Mouse (Mus musculus) mature B cell (primary cell): Measurements from ENCODE around the gene Hsd3b7.

Experiments used
- in situ Hi-C: fragments of 300-500 bp; cut with MboI; formaldehyde crosslinking; loops from 2 replicates; pipeline ENCODE4 v1.14.3; 2019

Gene Hsd3b7

GRCm38 (mm10) chr7:127800435-127801009 is at the start of gene Hsd3b7:
Gene Hsd3b7 (plus strand): TSS chr7:127800604.
- in situ Hi-C loops: no loop called here

GRCm38 (mm10) chr7:127751619-127752018 is 48.8 kb upstream of the Hsd3b7 start:
- in situ Hi-C loops: no loop called here

- in situ Hi-C loops: no loop called here
These were observed 48.3 kb upstream of the Hsd3b7 start for GRCm38 (mm10) chr7:127752069-127752468.

GRCm38 (mm10) chr7:127753158-127753557 is 47.2 kb upstream of the Hsd3b7 start:
- in situ Hi-C loops: no loop called here

GRCm38 (mm10) chr7:127753741-127754140 is 46.7 kb upstream of the Hsd3b7 start:
- in situ Hi-C loops: no loop called here

- in situ Hi-C loops: no loop called here
These were observed 40.7 kb upstream of the Hsd3b7 start for GRCm38 (mm10) chr7:127759716-127760115.

GRCm38 (mm10) chr7:127760478-127760877 is 39.9 kb upstream of the Hsd3b7 start:
- in situ Hi-C loops: no loop called here

GRCm38 (mm10) chr7:127761026-127761425 is 39.4 kb upstream of the Hsd3b7 start:
- in situ Hi-C loops: no loop called here

GRCm38 (mm10) chr7:127763642-127764041 is 36.8 kb upstream of the Hsd3b7 start:
- in situ Hi-C loops: no loop called here

- in situ Hi-C loops: no loop called here
These were observed 34.6 kb upstream of the Hsd3b7 start for GRCm38 (mm10) chr7:127765756-127766155.

- in situ Hi-C loops: no loop called here
These were observed 33.4 kb upstream of the Hsd3b7 start for GRCm38 (mm10) chr7:127766851-127767609.

GRCm38 (mm10) chr7:127767671-127768345 is 32.6 kb upstream of the Hsd3b7 start:
- in situ Hi-C loops: no loop called here

- in situ Hi-C loops: no loop called here
These were observed 31.9 kb upstream of the Hsd3b7 start for GRCm38 (mm10) chr7:127768346-127768996.

- in situ Hi-C loops: no loop called here
These were observed 31.3 kb upstream of the Hsd3b7 start for GRCm38 (mm10) chr7:127768997-127769593.

- in situ Hi-C loops: no loop called here
These were observed 30.8 kb upstream of the Hsd3b7 start, which contains the start of gene Orai3 for GRCm38 (mm10) chr7:127769651-127770038. Gene Orai3 (plus strand): TSS chr7:127769815.

- in situ Hi-C loops: no loop called here
These were observed 30.1 kb upstream of the Hsd3b7 start for GRCm38 (mm10) chr7:127770039-127770905.

GRCm38 (mm10) chr7:127771262-127771661 is 29.1 kb upstream of the Hsd3b7 start:
- in situ Hi-C loops: no loop called here

GRCm38 (mm10) chr7:127772080-127772479 is 28.3 kb upstream of the Hsd3b7 start:
- in situ Hi-C loops: no loop called here

- in situ Hi-C loops: no loop called here
These were observed 27.8 kb upstream of the Hsd3b7 start for GRCm38 (mm10) chr7:127772557-127772956.

GRCm38 (mm10) chr7:127773664-127774384 is 26.6 kb upstream of the Hsd3b7 start:
- in situ Hi-C loops: no loop called here
